Mouse (Mus musculus): ENCODE measurements around the gene Psmb8.

DNA sequence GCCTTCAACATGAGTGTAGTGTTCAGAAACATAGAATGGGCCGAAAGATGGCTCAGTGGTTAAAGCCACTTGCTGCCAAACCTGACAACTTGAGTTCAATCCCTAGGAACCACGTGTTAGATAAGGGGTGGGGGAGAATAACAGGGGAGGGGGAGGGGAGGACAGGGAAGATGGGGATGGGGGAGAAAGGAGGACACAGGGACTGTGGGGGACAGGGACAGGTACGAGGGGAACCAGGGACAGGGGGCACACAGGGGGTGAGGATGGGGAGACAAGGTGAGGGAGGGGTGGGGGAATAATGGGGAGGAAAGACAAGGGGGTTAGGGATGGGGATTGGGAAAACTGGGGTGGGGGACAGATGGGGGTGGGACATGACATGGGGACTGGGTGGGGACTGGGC, 42.8 kb downstream of the Psmb8 start:
- TF ChIP-seq CTCF (IDR thresholded peaks at IDR 0.05; ENCODE audit: low read depth) (no peak), EP300 (IDR thresholded peaks at IDR 0.05; ENCODE audit: low read depth) (no peak)

Data from heart, postnatal 0 days (tissue).